Mouse (Mus musculus) naive thymus-derived CD4-positive, alpha-beta T cell, adult 2 months (primary cell): ENCODE results near the gene Ikzf4.
A peak's percentile ranks its signal among the peaks of the same experiment; 100 is the strongest.

Experiments
- DNase-seq: peaks from one replicate; pipeline ENCODE4 v3.0.0-alpha.2; 2011; ENCODE audit warnings: low read depth

The Ikzf4 gene

GRCm38 (mm10) chr10:128645111-128646011 is at the start of gene Ikzf4:
Gene Ikzf4, minus strand, starts transcription at chr10:128645991.
- DNase-seq = peak; percentile 77

- DNase-seq = no peak
Observed at GRCm38 (mm10) chr10:128695411-128695991, 49.7 kb upstream of the Ikzf4 start.

GRCm38 (mm10) chr10:128674469-128675008 is 28.7 kb upstream of the Ikzf4 start:
- DNase-seq = peak; percentile 78

GRCm38 (mm10) chr10:128673763-128674468 is 28.1 kb upstream of the Ikzf4 start, which contains the start of gene Suox:
Gene Suox, minus strand, starts transcription at chr10:128674073.
- DNase-seq = peak; percentile 92

GRCm38 (mm10) chr10:128671148-128671547 is 25.4 kb upstream of the Ikzf4 start:
- no peak for DNase-seq

- DNase-seq = peak; percentile 66
Observed at GRCm38 (mm10) chr10:128668790-128669672, 23.2 kb upstream of the Ikzf4 start.

- no peak for DNase-seq
Observed at GRCm38 (mm10) chr10:128665806-128666205, 20.0 kb upstream of the Ikzf4 start.

- no peak for DNase-seq
Observed at GRCm38 (mm10) chr10:128665307-128665706, 19.5 kb upstream of the Ikzf4 start.

- DNase-seq = no peak
Observed at GRCm38 (mm10) chr10:128664808-128665207, 19.0 kb upstream of the Ikzf4 start.

- no peak for DNase-seq
Observed at GRCm38 (mm10) chr10:128663441-128664220, 17.8 kb upstream of the Ikzf4 start.

- no peak for DNase-seq
Observed at GRCm38 (mm10) chr10:128662465-128662864, 16.7 kb upstream of the Ikzf4 start.

- no peak for DNase-seq
Observed at GRCm38 (mm10) chr10:128659490-128659889, 13.7 kb upstream of the Ikzf4 start.

GRCm38 (mm10) chr10:128657844-128658243 is 12.1 kb upstream of the Ikzf4 start:
- DNase-seq = no peak

GRCm38 (mm10) chr10:128656731-128657130 is 10.9 kb upstream of the Ikzf4 start:
- DNase-seq = no peak

GRCm38 (mm10) chr10:128655254-128655653 is 9.5 kb upstream of the Ikzf4 start:
- no peak for DNase-seq

- DNase-seq = no peak
Observed at GRCm38 (mm10) chr10:128653866-128654265, 8.1 kb upstream of the Ikzf4 start.

GRCm38 (mm10) chr10:128646139-128647089 is 623 bp upstream of the Ikzf4 start:
- peak; percentile 70 for DNase-seq

- no peak for DNase-seq
Observed at GRCm38 (mm10) chr10:128642749-128643148, 3.0 kb downstream of the Ikzf4 start.

- DNase-seq = no peak
Observed at GRCm38 (mm10) chr10:128641871-128642270, 3.9 kb downstream of the Ikzf4 start.
